Mouse (Mus musculus) liver, embryonic 14.5 days (tissue): ENCODE data around the gene Slc38a2.

Source experiments
- CTCF ChIP-seq: IDR thresholded peaks from 2 replicates; pipeline ENCODE4 v1.5.1; 2016; ENCODE audit warnings: antibody characterized with exemption, low read depth, control low read depth
- EP300 ChIP-seq: IDR thresholded peaks from 2 replicates; pipeline ENCODE4 v1.6.1; 2016; ENCODE audit warnings: antibody characterized with exemption, low read depth

DNA sequence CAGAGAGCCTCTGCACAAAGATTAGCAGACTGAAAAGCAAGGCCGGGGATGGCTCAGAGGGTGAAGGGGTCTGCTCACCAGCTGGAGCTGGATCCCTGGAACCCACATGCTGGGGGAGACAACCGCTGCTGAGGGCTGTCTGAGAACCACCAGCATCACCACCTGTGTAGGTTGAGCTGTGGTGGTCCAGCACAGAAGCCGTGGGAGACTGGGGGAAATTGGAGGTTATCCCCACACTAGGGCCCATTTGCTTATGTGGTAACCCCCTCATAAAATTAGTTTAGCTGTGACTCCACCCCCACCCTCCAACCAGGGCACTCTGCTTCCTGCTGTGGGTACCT, 15.1 kb upstream of the Slc38a2 start:
- TF ChIP-seq EP300 (no peak), CTCF (no peak)
